Mouse (Mus musculus) ES-Bruce4 (cell line): ENCODE measurements around the gene Teddm1a.

Experiments
- CTCF ChIP-seq: IDR thresholded peaks from one replicate; pipeline ENCODE4 v1.8.1; 2011; ENCODE audit warnings: low read depth, low read length
- EP300 ChIP-seq: IDR thresholded peaks from 2 replicates; pipeline ENCODE4 v1.6.1; 2011; ENCODE audit warnings: low read depth, low read length; ENCODE audit not compliant: insufficient read depth
- POLR2A ChIP-seq: IDR thresholded peaks from one replicate; pipeline ENCODE4 v1.8.1; 2011; ENCODE audit warnings: low read length; ENCODE audit not compliant: insufficient read depth

DNA sequence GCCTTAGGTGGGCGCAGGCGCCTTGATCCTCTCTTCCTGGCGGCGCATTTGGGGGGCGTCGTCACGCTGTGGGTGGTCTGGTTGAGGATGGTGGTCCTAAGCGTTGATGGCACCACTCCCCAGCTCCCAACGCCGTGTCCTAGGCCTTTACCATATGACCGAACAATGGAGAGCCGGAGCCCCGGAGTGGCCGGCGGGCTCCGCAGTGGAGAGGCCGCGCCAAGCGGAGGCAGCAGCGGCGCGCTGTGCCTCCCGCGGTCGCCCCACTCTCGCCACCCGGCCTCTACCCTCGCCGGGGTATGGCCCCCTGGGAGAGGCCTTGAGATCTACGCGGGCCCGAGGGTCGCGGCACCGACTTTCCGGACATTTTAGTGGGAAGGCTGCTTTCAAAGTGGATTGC lies 8.8 kb downstream of the Teddm1a start:
- TF ChIP-seq CTCF (no peak), EP300 (no peak), POLR2A (no peak)
